Mouse (Mus musculus) layer of hippocampus, postnatal 10 days (tissue): ENCODE data around the gene Fosb. TPM values are rescaled to one million over a fixed set of nuclear protein-coding genes. Genes with fewer than 3 reads are reported as not detected.
"Not testable (repeated sequence)": the region's sequence is repeated elsewhere in the genome, so short reads cannot be mapped to it uniquely, and the experiment has no call there.

ENCODE experiments used
- DNase-seq, 2 experiments: peaks; one replicate each; pipeline ENCODE4 v3.0.0; 2021; ENCODE audit warnings: low spot score in 2 of 2
- total RNA-seq, 2 experiments: library from RNA; stranded (reverse); gene quantifications; 2 replicates each; pipeline ENCODE4 v1.2.3; 2021

Fosb gene
- total RNA-seq, 2 experiments from 2014 or later = 1.4 to 2.0 TPM

DNA sequence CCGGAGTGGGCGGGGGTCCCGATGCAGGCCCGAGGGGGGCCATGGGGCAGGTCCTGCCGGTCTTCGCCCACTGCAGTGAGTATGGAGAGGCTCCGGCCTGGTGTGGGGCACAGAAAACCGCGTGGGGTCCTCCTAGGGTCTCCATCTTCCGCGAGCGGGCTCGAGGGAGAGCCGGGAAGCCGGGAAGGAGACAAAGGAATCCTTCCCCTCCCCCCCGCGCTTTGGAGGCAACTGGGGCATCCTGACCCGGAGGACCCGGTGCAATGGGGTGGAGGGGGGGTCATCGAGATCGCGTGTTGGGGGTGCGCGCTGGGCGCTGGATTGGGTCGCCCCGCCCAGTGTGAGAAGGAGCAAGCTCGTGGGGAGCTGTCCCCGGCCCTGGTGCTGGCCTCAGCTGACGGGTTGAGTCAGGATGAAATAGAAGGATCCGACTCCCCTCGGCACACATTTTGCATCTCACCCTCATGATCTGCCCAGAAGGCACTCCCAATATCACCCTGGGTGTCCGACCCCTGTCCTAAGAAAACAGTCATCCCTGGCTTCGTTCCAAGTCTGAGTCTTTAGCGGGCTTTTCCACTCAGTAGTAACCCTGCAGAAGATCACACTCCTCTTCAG lies 27.0 kb downstream of the Fosb start:
- DNase-seq = peak; percentile 64 to 76

DNA sequence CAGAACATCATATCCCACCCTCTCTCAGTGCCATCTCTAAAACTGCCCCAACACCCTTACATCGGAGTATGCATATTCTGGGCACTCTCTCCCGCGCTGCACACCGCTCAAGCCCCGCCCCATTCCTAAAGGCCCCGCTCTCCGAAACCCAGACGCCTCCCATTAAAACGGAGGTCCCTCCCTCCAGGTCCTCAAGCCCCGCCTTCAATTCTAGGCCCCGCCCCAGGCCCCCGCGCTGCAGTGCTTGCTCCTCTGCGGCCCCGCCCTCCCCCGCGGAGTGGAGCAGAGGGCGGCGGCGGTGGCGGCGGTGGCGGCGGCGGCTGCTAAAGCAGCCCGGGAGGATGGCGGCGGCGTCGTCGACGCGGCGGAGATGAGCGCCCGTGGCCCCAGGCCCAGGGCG lies 27.5 kb downstream of the Fosb start, which contains the start of gene Rtn2:
Gene Rtn2 (plus strand): TSS at position 240 of the 400 bp plus-strand sequence.
- DNase-seq = peak; percentile 82 to 89

DNA sequence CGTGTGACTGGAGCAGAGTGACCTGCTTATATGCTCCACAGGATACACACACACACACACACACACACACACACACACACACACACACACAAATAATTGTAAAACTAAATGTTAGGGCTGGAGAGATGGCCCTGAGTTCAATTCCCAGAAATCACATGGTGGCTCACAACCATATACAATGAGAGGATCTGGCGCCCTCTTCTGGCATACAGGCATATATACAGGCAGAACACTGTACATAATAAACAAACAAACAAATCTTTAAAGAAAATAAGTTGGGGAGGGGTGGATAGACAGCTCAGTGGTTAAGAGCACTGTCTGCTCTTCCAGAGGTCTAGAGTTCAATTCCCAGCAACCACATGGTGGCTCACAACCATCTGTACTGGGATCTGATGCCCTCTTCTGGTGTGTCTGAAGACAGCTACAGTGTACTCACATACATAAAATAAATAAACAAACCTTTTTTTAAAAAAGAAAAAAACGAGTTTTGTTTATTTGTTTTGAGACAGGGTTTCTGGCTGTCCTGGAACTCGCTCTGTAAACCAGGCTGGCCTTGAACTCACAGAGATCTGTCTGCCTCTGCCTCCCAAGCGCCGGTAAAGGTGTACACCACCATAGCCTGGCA lies 28.1 kb downstream of the Fosb start:
- not testable (repeated sequence) for DNase-seq

DNA sequence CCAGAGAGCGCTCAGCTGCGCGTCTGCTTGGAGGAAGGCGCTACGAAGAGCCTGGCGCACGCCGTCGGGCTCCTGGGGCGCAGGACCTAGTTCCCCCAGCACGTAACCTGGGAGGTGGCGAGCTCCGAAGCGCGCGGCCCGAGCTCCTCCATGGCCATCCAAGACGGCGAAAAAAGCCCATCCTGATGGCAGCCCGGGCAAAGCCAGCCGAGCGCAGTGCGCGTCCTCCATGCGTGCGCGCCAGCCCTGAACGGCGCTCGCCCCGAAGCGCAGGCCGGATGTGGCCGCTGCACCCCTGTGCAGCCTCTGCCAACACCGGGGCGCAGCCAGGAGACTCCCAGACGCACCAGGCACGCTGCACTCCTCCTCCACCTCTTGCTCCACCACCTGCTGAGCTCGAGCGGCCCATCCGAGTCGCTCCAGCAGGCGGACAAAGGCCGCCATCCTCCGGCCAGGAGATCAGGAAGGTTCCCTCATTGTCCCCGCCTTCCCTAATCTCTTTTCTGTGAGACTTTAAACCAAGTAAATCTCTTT lies 30.2 kb downstream of the Fosb start, which contains the start of gene Ppm1n:
Gene Ppm1n (minus strand): TSS at position 484 of the 534 bp plus-strand sequence.
- no peak for DNase-seq

DNA sequence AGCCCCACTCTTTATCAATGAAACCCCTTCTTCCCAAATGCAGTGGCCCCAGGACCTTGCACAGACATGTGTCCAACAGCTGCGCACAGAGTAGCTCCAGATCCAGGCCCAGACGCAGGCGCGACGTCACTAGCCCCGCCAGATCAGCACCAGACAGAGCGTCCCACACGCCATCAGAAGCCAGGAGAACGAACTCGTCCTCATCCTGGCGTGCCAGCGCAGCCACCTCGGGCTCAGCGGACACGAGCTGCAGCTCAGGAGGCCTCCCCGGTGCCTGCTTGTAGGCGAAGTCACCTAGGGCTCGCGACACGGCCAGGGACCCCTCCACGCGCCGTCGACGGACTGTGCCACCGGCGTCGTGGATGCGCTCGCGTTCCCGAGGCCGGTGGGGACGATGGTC lies 30.8 kb downstream of the Fosb start:
- DNase-seq = no peak

DNA sequence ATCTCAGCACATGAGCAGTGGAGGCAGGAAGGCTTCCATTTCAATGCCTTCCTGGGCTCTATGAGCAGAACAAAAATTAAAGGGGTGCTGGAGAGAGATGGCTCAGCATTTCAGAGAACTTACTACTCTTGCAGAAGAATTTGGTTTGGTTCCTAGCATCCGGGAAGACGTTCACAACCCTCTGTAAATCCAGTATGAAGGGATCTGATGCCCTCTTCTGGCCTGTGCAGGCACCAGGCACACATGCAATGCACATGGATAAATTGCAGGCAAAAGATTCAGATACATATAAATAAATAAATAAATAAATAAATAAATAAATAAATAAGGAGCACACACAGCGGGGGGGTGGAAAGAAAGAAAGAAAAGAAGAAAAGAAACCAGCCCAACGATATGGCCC lies 33.6 kb downstream of the Fosb start:
- no peak for DNase-seq

DNA sequence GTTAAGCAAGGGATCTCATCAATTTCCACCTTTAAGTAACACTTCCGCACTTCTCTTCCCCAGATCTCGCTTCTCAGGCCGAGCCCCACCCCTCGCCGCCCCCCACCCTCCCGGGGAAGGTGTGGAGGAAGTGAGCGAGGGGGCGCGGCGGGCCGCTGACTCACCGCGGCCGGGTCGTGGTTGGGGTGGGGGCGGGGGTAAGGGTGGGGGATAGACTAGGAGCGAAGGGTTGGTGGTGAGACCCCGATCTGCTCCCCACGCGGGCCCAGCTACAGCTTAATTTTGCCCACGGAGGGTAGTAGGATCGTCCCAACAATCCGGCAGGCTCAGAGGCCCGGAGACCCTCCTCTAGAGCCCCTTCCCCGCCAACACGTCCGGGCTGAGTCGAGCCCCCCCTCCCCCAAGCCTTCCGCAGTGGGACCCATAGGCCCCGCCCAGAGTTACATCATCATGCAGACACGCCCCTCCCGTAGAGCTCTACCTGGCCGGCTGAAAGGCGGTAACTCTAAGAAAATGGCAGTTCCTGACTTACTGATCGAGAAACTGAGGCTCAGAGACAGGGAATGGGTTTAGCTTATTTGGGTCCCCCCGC lies 37.6 kb downstream of the Fosb start:
- DNase-seq = peak; percentile 42 to 59

DNA sequence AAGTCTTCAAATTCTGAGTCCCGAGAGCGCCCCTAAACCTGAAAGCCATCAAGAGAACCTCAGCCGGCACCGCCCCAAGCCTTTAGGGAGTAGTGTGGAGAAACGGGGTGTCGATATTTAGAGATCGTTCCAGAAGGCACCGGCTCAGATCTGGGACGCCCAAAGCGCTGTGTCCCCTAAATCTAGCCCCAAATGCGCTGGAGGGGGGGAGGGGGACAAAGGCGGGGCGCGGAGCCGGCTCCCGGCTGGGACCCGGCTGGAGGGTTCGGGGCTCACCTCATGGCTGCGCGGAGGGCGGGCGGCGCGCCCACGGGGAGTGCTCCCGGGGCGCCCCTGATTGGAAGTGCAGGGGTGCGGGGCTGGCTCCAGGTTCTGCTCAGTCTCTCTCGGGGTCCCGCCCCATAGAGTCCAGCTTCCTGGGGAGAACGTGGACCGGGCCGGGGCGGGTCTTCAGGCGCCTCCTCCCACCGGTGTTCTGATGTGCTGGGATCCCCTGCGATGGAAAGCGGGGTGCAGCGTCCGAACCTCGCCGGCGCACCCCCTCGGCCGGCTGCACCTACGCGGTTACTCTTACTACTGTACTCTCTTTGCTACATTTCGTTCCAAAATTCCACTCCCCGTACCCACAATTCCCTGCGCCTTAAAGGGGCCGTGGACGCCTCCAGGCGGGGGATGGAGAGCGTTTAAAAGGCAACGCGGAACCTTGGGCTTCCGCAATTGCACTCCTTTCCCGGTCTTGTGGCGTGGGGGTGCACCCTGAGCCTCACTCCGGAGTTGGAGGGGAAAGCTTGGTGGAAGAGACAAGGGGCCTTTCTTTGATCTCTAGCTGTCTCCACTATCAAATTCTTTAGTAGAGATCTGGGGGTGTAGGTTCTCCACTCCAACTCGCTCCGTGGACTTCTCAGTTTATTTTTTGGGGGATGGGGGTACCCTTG lies 38.3 kb downstream of the Fosb start, which contains the start of gene Vasp:
Gene Vasp (minus strand): TSS at position 580 of the 935 bp plus-strand sequence.
- DNase-seq = peak; percentile 76 to 83

DNA sequence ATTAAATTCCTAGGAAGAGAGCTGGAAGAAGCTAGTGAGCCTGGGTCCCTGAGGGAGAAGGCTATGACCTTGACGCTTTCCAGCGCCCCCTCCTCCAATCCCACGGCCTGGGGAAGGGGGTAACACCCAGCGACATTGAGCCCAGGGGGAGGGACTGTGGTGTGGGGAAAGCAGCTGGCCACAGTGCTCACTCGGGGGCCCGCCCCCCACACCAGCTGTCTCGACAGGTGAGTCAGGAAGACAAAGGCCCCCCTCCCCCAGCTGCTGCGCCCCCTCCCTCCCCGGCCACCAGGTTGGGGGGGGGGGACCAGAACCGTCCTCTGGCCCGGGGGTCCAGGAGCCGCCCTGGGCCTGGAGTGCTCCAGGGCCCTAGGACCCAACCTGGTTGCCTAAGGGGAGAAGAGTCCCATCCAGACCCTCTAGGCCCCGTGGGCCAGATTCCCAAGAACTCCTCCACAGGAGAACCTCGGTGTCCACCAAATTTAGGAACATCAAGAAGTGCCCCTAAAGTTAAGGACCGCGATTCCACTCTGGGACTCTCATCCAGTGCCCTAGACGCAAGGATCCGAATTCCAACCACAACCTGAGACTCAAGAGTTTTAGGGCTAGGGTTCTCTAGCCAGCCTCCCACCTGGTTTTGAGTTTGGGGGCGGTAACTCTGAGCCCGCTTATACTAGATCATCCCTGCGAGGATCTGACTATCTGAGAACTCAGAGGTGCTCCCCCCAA lies 39.2 kb downstream of the Fosb start:
- no peak for DNase-seq

DNA sequence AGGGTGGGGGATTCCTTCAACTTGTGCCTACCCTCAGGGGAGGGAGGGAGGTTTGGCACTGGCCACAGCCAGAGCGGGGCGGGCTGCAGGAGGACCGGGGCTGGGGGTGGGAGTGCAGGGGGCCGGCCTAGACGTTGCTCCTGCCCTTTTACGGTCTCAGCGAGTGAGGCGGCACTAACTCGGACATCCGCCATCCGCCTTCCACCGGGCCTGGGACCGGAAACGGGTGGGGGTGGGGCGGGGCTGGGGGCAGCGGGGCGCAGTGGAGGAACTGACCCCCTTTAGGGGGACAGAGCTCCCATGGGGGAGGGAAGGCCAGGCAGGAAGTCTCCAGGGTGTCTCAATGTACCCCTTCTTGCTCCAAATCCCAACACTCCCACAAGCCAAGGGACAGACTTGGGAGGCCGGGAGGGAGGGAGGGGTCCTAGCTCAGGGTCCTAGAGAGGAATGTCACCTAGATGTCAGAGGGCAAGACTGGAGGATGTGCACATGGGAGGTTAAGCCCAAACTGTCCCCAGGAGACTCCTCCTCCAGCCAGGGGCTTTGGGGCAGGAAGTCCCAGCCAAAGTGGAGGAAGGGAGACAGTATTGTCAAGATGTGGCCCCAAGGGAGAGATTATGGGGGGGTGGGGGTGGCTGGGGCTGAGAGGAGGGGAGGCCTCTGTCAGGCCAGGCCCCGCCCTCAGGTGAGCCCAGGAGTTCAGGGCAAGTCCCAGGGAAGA lies 40.0 kb downstream of the Fosb start:
- DNase-seq = peak in 1 of 2 experiments; percentile 50

DNA sequence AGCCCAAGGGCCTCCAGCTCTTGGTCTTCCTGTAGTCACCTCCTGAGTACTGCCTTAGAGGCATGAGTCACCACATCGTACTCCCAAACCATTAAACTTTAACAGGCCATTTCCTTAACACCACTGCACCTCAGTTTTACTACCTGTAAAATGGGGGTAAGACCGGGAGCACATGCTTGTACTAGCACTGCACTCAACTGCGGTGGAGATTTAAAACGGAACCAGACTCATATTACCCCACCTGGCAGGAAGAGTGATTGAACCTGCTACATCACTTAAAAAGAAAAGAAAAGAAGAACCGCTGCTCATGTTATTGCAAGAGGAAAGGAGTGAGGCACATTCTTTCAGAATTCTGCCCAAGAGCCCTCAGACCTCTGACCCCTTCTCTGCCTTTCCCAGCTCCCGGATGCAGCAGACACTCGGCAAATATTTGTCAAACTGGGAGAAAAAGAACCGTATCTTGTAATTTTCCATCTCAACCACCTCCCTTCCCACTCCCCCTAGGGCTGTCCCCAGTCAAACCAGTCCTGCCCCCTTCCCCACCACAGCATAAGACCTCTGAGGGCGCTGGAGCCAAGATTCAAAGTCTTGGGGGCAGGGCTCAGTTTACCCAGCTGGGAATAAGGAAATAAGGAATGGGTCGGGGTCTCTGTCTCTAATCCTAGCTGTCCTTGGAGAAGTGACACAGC lies 40.7 kb downstream of the Fosb start:
- no peak for DNase-seq

DNA sequence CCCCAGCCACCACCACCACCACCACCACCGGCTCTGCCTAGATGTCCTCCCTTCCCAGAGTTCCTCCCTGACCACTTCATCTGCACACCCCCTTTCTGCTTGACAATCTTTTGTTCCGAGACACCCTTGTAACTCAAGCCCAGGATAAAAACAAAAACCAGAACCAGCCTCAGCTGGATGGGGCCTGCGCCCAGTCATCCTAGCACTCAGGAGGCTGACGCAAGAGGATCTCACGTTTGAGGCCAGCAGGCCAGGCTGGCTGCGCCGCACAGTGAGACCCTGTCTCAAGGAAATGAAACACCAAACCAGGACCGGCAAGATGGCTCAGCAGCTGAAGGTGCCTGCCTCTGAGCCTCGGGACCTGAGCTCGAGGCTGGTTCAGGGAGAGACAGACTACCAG lies 42.8 kb downstream of the Fosb start:
- no peak for DNase-seq

DNA sequence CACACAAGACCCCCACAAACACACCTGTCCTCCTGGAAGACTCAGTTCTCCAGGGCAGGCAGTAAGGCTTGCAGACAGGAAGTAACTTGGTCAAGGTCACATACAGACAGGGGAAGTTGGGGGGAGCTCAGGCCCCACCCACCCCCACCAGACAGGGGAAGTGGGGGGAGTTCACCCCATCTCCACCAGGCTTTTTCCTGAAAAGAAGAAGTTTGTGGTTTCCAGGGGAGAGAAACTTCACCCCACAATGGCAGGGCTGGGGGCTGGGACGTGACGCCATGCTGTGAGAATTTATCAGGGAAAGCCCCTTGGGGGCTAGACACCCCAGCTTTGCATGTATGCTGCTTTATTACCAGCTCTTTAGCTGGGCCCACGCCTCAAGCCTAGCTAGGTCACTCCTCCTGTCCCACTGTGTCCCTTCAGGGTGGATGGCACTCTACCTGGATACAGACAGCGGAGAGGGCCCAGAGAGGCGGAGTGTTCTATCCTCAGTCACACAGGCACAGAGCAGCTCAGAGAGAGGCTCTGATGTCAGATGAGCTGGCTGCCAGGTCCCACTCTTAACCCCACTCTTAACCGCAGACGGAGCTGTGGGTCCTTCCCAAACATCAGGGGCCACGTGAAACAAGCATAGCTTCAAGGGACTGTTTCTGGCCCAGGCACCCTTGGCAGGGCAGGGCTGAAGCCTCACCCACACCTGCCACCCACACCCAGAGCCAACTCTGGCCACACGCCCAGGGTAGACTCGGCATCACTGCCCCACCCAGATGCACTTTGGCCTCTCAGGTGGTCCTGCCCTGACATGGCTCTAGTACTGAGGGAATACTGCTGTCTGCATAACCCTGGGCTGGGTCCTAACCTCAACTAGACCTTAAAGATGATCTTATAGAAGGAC lies 43.7 kb downstream of the Fosb start:
- DNase-seq = no peak

DNA sequence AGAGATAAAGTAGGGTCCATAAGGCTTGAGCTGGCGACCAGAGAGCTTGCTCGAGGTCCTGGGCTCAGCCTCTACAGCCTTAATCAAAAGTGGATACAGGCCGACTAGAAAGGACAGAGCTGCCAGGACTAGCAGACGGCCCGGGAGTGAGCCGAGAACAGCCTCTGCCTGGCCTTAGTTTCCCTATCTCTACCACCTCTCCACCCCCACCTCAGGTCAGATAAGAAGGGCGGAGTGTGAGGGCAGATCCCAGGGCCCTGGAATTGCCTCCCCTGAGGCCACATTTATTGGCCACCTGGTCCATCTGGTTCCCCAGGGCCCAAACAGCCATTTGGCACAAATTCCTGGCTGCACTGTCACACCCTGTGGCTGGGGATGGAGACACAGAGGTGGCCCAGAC lies 44.7 kb downstream of the Fosb start:
- DNase-seq = no peak

DNA sequence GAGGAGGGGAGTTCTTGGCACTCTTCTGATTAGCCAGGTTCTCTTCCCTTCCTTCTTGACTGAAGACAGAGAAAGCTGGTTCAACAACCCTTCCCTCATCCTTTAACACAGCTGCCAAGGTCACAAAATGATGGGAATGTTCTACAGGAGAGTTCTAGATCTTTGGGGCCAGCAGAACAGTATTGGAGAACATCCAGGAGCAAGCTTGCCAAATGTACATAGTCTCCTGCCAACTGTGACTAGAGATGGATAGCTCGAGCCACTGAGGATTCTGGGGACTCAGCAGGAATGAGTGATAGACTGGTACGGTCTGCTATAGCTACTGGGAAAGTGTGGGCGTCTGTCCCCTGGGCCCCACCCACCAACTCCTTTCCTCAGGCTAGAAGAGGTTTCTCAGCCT lies 51.5 kb downstream of the Fosb start:
- no peak for DNase-seq

DNA sequence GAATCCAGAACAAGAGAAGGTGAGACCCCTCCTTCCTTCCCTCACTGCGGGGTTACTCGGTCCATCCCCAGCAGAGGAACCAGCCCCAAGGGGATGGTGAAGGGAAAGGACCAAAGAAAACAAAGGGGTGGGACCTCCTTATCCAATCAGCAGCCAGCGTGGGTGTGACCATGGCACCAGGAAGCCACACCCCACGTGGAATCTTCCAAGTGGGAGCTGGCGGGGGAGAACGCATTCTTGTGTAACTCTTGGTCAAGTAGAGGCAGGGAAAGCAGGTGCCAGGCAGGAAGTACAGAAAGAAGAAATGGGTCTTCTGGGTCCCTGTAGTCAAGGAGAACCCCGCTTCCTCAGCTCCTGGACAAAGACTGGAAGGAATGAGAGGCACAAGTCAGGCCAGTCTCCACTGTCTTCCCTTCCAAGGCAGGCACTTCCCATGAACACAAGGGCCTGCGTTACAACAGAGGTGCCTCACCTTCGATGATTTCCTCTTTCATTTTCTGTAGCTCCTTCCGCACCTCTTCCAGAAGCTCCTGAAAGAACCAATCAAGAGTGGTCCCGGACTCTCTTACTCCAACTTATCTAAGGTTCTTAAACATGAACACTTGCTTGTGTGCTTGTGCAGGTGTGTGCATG lies 52.3 kb downstream of the Fosb start:
- DNase-seq = peak; percentile 48 to 60

DNA sequence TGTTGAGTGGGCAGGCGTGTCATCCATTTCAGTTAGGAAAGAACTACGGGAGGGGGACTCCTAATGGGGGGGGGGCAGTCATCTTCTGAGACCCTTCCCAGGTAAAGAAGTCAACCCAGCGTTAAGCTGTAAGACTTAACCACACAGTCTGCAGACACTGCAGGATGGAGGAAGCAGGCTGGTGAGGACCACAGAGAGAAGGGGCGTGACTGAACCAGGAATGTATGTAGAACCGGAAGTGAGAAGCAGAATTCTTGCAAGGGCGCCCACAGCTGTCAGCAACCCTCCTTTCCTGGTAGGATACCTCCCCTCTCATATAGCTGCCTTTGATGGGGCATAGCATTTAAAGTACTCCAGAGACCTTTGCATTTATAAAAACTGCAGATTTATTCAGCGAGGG lies 53.3 kb downstream of the Fosb start:
- no peak for DNase-seq

DNA sequence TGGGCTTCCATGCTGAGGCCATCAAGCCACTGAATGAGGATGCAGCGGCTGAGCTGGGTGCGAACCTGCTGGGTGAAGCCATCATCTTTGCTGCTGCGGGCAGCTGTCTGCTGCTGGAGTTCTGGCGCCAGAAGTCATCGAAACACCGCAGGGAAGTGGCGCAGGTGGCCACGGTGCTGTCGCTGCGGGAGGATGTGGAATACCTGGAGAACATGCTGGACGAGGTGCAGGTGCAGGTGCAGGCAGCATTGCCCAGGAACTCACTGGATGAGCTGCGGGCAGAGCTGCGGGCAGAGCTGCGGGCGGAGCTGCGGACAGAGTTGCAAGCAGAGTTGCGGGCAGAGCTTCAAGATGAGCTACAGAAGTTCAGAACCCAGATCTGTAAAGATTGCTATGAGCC lies 54.5 kb downstream of the Fosb start:
- no peak for DNase-seq
